Mouse (Mus musculus) lung, postnatal 0 days (tissue): ENCODE results near the gene Sync.

Experiments used
- CTCF ChIP-seq: IDR thresholded peaks from 2 replicates; pipeline ENCODE4 v1.5.1; 2016; ENCODE audit warnings: antibody characterized with exemption, mild to moderate bottlenecking
- EP300 ChIP-seq: IDR thresholded peaks from 2 replicates; pipeline ENCODE4 v1.6.1; 2016; ENCODE audit warnings: antibody characterized with exemption, mild to moderate bottlenecking, control low read depth

- no peak for TF ChIP-seq CTCF
- TF ChIP-seq EP300: no peak
Observed at GRCm38 (mm10) chr4:129299121-129299520, 11.7 kb downstream of the Sync start.
